Mouse (Mus musculus): ENCODE results near the gene Rnf167. TPM values are rescaled to one million over a fixed set of nuclear protein-coding genes. Genes with fewer than 3 reads are reported as not detected.

The Rnf167 gene
- total RNA-seq, 2 experiments from 2014 or later, result 62.2 to 62.7 TPM

- intact Hi-C loops (cut with DNase I), result no loop called here
- no peak for DNase-seq (ENCODE audit: extremely low spot score in 1 of 2, low spot score in 2 of 2)
Observed at GRCm38 (mm10) chr11:70628431-70628830, 18.6 kb upstream of the Rnf167 start.

- DNase-seq (ENCODE audit: extremely low spot score in 1 of 2, low spot score in 2 of 2), result no peak
- intact Hi-C loops (cut with DNase I), result no loop called here
Observed at GRCm38 (mm10) chr11:70629557-70629956, 17.5 kb upstream of the Rnf167 start.

GRCm38 (mm10) chr11:70630129-70630528 lies 16.9 kb upstream of the Rnf167 start:
- intact Hi-C loops (cut with DNase I), result loop anchor here (5.0 kb wide), 1 partner anchor 127 kb away; no protein-coding TSS in a partner anchor
- DNase-seq (ENCODE audit: extremely low spot score in 1 of 2, low spot score in 2 of 2), result no peak

- intact Hi-C loops (cut with DNase I), result no loop called here
- DNase-seq (ENCODE audit: extremely low spot score in 1 of 2, low spot score in 2 of 2), result no peak
Observed at GRCm38 (mm10) chr11:70635601-70636000, 11.4 kb upstream of the Rnf167 start.

- no peak for DNase-seq (ENCODE audit: extremely low spot score in 1 of 2, low spot score in 2 of 2)
- intact Hi-C loops (cut with DNase I), result no loop called here
Observed at GRCm38 (mm10) chr11:70637764-70638163, 9.3 kb upstream of the Rnf167 start.

- no peak for DNase-seq (ENCODE audit: extremely low spot score in 1 of 2, low spot score in 2 of 2)
- intact Hi-C loops (cut with DNase I), result no loop called here
Observed at GRCm38 (mm10) chr11:70638293-70638692, 8.7 kb upstream of the Rnf167 start.

- intact Hi-C loops (cut with DNase I), result no loop called here
- no peak for DNase-seq (ENCODE audit: extremely low spot score in 1 of 2, low spot score in 2 of 2)
Observed at GRCm38 (mm10) chr11:70638714-70639278, 8.2 kb upstream of the Rnf167 start, which contains the start of gene Gp1ba. Gp1ba (plus strand) TSS chr11:70639122.

- intact Hi-C loops (cut with DNase I), result no loop called here
Observed at GRCm38 (mm10) chr11:70639976-70640375, 7.1 kb upstream of the Rnf167 start.

GRCm38 (mm10) chr11:70641241-70641640 lies 5.8 kb upstream of the Rnf167 start:
- intact Hi-C loops (cut with DNase I), result no loop called here
- no peak for DNase-seq (ENCODE audit: extremely low spot score in 1 of 2, low spot score in 2 of 2)

More at GRCm38 (mm10) chr11:70639976-70640375, 7.1 kb upstream of the Rnf167 start:
- no peak for DNase-seq (ENCODE audit: extremely low spot score in 1 of 2, low spot score in 2 of 2)

GRCm38 (mm10) chr11:70643051-70643450 lies 4.0 kb upstream of the Rnf167 start:
- intact Hi-C loops (cut with DNase I), result no loop called here
- DNase-seq (ENCODE audit: extremely low spot score in 1 of 2, low spot score in 2 of 2), result no peak

GRCm38 (mm10) chr11:70644564-70645103 lies 2.4 kb upstream of the Rnf167 start:
- no peak for DNase-seq (ENCODE audit: extremely low spot score in 1 of 2, low spot score in 2 of 2)
- intact Hi-C loops (cut with DNase I), result no loop called here

- intact Hi-C loops (cut with DNase I), result no loop called here
Observed at GRCm38 (mm10) chr11:70645461-70646258, 1.4 kb upstream of the Rnf167 start.

GRCm38 (mm10) chr11:70646259-70646555 lies 828 bp upstream of the Rnf167 start:
- intact Hi-C loops (cut with DNase I), result no loop called here
- peak in 1 of 2 experiments; percentile 53 for DNase-seq (ENCODE audit: extremely low spot score in 1 of 2, low spot score in 2 of 2)

More at GRCm38 (mm10) chr11:70645461-70646258, 1.4 kb upstream of the Rnf167 start:
- DNase-seq (ENCODE audit: extremely low spot score in 1 of 2, low spot score in 2 of 2), result no peak

- intact Hi-C loops (cut with DNase I), result no loop called here
- peak in 1 of 2 experiments; percentile 66 for DNase-seq (ENCODE audit: extremely low spot score in 1 of 2, low spot score in 2 of 2)
Observed at GRCm38 (mm10) chr11:70647716-70648420, 833 bp downstream of the Rnf167 start.

- intact Hi-C loops (cut with DNase I), result no loop called here
- DNase-seq (ENCODE audit: extremely low spot score in 1 of 2, low spot score in 2 of 2), result no peak
Observed at GRCm38 (mm10) chr11:70648512-70648911, 1.5 kb downstream of the Rnf167 start.

GRCm38 (mm10) chr11:70649185-70649734 lies 2.2 kb downstream of the Rnf167 start:
- no peak for DNase-seq (ENCODE audit: extremely low spot score in 1 of 2, low spot score in 2 of 2)
- intact Hi-C loops (cut with DNase I), result no loop called here

GRCm38 (mm10) chr11:70650322-70651175 lies 3.5 kb downstream of the Rnf167 start:
- intact Hi-C loops (cut with DNase I), result no loop called here

GRCm38 (mm10) chr11:70651391-70651790 lies 4.4 kb downstream of the Rnf167 start:
- DNase-seq (ENCODE audit: extremely low spot score in 1 of 2, low spot score in 2 of 2), result no peak
- intact Hi-C loops (cut with DNase I), result no loop called here

More at GRCm38 (mm10) chr11:70650322-70651175, 3.5 kb downstream of the Rnf167 start:
- no peak for DNase-seq (ENCODE audit: extremely low spot score in 1 of 2, low spot score in 2 of 2)
